Mouse (Mus musculus): ENCODE measurements around the gene Acvr1.

Acvr1 gene

DNA sequence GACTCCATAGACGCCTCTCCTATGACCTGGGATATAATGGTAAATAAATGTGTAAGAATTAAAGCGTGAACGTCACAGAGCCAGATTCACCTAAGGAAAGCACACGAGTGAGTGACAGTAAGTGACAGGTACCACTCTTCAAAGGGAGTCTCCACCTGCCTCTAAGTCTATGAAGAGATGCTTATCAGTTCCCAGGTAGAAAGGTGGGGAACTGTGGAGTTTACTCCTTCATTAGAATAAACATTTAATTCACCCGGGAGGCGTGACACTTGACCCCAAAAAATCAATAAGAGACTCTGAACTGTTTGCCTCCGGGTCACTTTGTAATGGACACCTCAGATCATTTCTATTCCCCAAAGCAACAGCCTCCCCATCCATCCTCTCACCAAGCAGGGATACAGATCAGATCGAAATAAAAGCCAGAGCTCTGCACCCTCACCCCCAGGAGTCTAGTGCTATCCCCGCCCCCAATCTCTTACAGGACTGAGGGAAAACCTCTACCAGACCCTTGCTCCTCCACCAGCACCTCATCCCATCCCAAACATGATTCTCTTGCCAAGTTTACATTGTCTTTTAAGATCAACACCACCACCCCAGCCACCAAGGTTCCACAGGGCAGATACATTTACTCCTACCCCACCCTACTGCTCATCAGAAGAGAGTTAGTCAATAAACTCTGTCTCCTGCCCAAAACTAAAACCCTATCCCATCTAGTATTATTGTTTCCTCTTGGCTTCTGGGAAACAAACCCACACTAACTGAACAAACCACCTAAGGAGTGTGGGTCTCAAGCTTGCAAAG lies 9.7 kb downstream of the Acvr1 start:
- 85% methylated on average over 9 of the region's 9 CpGs for WGBS

DNA sequence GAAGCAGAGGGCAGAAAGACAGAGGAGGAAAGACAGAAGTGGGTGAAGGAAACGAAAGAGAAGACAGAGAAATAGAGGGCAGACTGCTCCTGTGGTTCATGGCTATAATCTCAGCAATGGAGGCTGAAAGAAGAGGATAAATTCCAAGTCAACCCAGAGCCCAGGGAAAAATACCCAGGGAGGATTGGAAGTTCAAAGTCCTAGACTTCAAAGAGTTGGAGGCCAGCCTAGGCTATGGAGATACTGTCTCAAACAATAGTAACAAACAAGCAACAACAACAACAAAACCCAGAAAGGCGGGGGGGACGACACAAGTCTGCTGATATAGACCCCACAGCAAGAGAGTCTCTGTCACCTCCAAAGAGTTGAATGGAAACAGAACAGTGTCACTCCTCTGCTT lies 14.7 kb downstream of the Acvr1 start:
- 59% methylated on average over 3 of the region's 3 CpGs for WGBS

DNA sequence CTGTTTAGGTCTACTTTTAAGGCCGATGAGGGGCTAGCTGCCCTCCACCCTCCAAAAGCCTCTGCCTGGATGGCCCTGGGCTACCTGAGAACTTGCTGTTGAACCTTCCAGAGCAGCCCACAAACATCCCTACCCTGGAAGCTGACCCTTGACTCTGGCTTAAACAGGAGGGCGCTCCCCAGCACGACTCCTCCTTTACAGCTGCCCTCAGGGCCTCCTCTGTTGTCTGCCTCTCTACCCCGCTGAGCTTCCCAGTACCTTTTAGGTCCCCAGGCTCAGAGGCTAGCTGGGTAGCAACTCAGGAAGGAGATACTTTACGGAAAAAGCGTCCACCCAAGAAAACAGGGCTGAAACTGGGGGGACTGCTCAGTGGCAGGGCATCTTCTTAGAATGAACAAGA lies 15.1 kb downstream of the Acvr1 start:
- WGBS, result 73% methylated on average over 6 of the region's 6 CpGs

DNA sequence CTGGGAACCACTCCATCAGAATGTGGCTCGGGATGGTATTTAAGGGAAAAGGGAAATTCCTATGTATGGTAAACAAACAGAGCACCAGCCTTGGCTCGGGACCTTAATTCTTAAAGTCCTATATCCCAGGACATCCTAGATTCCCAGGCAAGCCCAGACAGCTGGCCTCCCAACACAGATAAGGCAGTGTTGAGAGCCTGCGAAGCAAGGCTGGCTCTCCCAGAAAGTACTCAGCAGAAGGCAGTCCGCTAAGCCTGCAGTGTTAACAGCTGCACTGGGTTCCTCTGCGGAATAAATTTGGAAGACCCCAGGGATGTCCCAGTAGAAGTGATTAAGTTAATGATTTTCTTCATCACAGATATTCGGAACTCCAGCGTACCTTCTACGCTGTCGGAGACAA lies 16.5 kb downstream of the Acvr1 start:
- 61% methylated on average over 9 of the region's 9 CpGs for WGBS

DNA sequence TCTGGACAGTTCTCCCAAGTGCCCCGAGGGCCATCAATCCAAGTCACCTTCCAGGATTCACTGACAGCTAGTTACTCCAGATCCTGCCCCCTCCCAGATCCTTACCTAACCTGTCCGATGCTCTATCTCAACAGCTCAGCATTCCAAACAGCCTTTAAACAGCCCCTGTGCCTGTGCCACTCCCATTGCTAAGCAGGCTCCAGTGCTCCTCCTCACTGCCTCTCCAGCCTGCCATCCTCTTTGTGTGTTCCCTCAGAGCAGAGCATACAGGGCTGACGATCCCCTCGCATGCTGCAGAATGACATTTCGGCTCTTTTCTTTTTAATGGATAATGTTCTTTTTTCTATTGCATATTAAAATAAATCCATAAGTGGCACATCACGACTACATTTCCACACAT lies 17.0 kb downstream of the Acvr1 start:
- 52% methylated on average over 6 of the region's 6 CpGs for WGBS

DNA sequence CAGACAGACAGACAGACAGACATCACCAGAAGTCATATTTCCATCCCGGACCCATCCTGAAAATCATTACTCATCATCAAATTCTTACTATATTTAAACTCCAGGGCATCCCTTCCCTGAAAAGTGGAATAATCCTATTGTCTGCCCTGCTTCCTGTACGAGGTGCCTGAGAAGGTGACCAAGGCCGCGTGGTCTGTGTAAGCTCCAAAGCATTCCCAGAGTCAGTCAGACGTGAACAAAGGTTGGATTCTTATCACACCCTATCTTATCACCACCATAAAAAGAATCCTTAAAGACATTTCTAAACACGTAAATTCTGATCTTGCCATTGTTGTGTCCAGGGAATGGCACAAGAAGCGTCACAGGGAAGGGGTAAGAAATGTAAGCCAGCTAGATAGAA lies 18.0 kb downstream of the Acvr1 start:
- WGBS, result 79% methylated on average over 7 of the region's 7 CpGs

DNA sequence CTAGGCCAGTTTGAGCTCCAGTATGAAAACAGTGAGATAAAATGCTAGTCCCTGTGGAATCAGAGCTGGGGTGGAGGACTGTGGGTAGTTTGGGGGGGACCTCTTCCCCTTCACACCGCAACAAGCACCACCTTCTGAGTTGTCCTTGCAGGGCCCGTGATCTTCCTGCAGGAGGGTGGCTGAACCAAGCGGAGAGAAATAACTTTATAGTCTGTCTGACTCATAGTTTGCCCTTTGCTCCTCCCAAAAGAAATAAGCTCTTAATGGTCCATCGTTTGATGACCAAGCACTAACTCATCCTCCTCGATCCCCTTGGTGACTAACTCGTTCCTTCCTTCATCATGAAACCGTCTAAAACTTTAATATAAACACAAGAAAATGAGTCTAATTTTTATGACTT lies 20.7 kb downstream of the Acvr1 start:
- 81% methylated on average over 7 of the region's 7 CpGs for WGBS

DNA sequence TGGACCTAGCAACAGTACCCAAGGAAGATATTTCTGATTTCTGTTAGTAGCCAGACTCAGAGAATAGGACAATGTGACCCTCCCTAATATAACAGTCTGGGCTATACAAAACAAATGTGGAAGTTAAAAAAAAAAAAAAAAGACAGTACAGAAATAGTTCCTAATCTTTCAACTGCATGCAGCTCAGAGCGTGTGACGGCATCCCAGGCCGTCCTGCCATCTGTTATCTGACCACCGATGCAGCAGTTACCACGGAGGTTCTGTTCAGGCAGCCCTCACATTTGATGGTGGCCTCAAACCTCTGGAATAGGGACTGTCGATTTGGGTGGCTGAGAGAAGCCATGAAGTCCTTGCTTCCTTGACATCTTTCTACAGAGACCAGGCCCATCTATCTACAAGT lies 22.6 kb downstream of the Acvr1 start:
- 76% methylated on average over 6 of the region's 6 CpGs for WGBS

DNA sequence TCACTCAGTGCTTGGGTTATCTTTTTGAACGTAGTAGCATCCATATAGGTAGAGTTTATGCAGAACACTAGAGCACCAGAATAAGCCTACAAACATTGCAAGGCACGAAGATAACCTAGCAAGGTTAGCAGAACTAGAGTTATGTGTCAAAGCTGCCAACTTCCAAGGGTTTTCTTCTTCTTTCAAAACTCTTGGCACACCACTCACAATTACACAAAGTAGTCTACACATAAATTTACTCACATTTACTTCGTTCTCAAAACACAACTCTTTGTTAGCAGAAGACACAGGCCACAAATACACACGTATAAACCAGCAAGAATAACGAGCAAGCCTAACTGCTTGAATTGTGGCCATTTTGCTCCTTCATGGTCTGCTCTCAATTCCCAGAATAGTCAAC lies 23.7 kb downstream of the Acvr1 start:
- 71% methylated on average over 5 of the region's 5 CpGs for WGBS

DNA sequence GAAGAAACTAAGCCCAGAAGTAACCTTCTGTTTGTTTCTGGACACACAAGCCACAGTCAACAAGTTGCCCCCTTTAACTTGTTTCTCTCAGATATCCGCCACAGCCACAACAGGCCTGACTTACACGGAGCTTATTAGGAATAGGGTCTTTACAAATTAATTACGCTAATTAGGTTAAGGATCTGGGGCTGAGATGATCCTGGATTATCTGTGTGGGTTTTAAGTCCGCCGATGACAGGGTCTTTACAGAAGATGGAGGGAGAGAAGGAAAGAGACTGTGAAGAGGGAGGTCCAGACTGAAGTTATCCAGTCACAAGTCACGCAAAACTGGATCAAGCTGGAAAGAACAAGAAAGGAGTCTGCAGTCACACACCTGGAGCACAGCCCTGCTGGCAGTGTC lies 28.8 kb downstream of the Acvr1 start:
- WGBS, result 82% methylated on average over 6 of the region's 6 CpGs

DNA sequence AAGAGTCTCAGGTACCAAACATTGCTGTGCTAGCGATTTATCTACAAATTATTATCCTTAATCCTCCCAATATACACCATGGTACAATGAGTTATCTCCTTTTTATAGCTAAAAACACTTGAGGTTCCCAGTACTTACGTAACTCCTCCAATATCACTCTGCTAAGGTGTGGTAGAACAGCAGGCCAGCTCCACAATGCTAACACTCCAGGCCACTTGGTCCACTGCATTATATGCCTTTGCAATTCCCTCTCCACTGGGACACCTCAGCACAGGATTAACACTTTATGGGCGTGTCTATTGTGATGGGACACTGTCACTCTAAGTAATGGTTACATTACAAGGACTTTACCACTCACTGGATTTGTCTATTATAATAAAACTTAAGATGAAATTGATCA lies 30.2 kb downstream of the Acvr1 start:
- 93% methylated on average over 3 of the region's 3 CpGs for WGBS

DNA sequence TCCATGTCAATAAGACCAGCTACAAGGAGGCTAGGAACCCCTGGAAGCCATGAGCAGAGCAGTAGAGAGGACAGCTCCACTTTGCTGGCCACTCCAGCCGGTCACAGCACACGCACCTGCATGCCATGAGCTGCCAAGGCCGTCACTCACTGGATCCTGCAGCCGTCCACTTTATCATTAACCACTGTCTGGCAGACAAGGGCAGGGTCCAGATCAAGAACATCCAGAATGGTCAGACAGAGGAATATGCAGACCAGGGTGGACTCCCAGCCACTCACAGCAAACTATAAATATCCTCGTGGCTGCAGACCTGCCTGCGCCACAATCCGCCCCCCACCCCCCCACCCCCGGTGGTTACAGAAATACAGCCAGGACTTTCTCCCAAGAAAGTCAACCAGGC lies 31.7 kb downstream of the Acvr1 start:
- 66% methylated on average over 8 of the region's 8 CpGs for WGBS

DNA sequence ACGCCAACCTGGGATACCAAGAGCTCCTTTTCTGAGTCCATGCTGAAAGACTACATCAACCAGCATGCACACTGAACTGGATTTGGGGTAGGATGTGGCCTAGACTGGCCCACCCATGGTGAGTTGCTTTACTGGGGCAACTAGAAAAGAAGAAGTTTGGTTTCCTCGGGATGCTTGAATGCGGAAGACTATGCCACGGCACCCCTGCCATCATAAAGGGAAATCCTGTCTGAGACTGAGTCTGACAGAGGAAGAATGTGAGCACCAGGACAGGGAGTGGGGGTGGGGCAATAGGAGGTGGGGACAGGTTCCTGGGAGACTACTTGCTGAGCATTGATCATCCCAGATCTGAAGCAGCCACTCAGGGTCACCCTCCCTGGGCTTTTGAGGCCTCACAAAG lies 32.6 kb downstream of the Acvr1 start:
- WGBS, result 67% methylated on average over 4 of the region's 4 CpGs

DNA sequence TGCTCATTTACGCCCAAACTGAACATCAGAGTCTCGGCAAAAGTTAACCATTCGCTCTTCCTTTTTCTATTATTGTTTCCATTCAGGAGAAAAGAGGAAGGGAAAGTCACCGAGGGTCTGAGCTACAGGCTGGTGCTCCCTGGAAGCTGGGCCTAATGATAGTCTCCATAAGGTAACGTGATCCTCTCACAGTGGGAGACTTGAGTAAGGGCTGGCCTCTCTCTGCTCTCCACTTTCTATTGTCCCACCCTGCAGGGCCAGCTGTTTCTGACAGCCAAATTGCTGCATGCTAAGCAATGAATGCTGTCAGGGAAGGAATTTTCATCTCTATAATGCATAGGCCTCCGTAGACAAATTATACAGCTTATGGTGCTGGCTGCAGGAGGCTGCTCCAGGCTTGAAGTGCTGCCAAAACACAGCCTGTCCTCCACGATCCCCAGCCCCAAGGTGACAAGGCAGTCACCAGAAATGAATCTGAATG lies 33.4 kb downstream of the Acvr1 start:
- 39% methylated on average over 7 of the region's 7 CpGs for WGBS

DNA sequence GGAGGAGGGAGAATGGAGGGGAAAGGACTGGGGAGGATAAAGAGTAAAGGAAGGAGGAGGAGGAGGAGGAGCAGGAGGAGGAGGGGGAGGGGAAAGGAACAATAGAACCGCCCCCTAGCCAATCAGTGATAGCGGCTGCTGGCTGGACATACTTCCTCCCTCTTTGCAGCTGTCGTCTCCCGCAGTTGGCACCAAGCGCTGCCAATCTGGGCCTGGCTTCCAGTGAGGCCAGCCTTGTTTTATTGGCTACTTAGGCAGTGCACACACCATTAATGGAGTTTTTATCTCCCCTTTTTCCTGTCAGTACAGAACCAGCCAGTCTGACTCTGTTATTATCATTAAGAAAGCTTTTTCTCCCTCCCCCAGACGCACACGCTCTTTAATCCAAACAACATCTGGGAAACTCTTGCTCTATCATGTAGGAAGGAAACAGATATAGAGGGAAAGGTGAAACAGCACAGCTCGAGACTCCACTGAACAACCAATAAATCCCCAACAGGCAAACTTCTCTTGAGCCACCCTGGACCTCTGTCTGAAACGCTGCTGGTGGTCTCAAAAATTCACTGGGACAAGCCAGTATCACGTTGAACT lies 34.6 kb downstream of the Acvr1 start:
- WGBS, result 27% methylated on average over 10 of the region's 10 CpGs

DNA sequence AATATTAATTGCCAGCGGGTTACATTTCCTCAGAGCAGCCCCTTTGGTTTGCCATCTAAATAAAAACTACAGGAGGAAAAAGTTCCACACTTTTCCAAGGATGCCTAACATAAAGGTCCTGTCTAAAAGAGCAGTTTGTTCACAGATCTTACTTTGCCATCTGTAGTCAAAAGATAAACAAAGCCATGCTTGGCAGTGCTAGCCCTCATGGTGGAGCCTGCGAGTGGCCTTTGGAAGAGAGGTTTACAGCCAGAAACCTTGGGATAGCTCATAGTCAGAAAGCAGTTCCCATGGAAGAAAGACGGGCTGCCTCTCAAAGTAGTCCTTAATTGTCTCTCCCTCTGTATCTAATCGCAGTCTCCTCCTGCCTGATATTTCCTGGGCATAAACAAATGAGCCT lies 36.4 kb downstream of the Acvr1 start:
- WGBS, result 57% methylated on average over 4 of the region's 4 CpGs

DNA sequence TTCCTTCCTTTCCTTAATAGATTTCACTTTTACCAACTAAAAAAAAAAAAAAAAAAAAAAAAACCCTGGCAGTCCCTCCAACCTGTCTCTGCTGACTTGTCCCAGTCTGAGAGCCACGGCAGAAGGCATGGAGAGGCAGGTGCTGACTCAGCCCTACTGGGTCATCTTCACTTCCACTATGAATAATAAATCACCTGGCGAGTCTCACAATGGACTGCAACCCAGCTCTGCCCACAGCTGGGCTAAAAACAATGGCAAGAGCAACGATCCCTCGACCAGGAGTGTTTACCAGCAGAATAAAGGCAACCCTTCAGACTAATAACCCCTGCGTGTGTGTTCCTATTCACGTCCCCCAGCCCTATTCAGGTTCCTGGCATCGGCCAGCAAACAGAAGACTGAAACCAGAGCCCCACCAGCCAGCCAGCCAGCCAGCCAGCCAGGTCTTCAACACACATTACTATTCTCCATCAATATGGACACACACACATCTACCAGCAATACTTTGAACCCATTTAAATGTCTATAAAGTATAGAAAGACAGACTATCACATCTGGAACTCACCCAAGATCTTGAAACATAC lies 37.0 kb downstream of the Acvr1 start:
- WGBS, result 52% methylated on average over 7 of the region's 7 CpGs

DNA sequence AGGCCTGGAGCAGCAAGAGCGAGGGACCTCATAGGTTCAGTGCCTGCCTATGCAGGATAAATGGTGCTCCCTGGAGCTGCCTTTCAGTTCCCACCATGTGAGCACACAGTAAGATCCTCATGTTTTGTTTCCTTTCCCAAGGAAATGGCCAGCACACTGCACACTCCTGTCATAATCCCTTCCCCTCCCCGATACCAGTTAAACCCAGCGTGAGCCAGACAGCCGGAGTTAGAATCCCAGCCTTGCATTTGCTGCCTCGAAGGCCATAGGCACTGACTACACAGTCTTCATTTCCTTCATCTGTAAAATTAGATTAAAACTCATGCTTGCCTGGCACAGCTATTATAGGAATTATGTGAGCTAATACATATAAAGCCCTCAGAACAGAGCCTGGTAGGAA lies 37.6 kb downstream of the Acvr1 start:
- 81% methylated on average over 5 of the region's 5 CpGs for WGBS

DNA sequence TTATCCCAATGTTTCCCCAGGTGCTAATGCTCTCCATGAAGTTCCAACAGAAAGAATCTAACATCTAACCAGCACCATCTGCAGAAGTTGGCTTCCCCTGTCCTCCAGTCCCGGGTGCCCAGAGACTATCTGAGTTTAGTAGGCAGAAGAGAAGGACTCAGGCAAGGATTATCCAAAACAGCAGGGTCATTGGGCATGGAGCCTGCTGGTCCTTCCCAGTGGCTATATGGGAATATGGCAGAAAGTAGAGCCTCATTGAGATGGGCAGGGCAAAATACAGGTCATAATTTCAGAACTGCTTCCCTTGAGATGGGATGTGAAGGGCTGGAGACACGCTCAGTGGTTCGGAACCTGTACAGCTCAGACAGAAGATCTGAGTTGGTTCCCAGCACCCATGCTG lies 39.2 kb downstream of the Acvr1 start:
- WGBS, result 74% methylated on average over 3 of the region's 3 CpGs

DNA sequence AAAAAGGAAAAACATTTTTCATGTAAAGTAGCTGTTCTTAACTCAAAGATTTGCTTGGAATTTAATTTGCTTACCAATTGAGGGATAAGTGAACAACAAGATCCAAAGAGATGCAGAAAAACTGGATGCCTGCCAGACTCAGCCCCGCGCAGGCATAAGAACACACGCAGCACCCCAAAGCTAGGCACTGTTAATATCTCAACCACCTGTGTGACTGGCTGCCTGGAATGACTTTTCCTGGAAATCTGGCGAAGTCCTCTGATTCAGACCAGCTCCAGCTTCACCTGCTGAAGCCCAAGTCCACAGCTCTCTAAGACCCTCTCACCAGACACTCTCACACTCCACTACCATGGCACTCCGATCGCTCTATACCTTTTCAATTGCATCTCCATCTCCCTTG lies 42.6 kb downstream of the Acvr1 start:
- 54% methylated on average over 6 of the region's 6 CpGs for WGBS

DNA sequence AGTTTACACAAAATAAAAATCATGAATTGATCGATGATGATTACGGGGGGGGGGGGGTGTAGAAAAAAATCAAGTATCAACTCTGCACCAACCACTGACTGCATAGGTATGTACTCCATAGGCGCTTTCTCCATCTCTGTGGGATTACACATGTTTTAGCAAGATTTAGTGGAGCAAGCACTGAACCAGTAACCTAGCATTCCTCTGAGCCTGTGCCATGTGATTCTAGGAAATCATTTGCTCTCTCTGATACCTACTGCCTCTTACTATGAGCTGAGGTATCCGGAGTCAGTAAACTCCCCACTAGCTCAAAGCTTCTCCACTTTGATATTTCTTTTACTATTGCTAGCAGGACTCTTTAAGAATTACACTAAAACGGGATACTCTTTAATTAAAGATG lies 43.1 kb downstream of the Acvr1 start:
- WGBS, result 71% methylated on average over 5 of the region's 5 CpGs

DNA sequence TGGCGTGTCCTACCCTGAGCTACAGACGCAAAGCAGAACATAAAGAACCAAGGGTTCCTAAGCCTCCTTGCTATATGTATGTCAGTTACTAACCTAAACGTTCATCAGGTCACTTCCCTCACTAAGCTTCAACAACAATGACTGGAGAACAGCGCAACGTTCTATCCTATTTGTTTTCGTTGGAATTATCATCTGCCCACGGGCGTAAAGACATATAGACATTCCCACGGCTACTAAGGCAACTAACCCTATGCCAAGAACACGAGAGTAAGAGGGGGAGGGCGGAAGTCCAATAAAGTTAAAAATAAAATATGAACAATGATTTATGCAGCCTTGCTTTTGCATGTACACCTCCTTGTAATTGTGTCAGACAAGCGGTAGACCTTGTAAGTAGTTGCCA lies 43.9 kb downstream of the Acvr1 start:
- WGBS, result 68% methylated on average over 12 of the region's 12 CpGs

DNA sequence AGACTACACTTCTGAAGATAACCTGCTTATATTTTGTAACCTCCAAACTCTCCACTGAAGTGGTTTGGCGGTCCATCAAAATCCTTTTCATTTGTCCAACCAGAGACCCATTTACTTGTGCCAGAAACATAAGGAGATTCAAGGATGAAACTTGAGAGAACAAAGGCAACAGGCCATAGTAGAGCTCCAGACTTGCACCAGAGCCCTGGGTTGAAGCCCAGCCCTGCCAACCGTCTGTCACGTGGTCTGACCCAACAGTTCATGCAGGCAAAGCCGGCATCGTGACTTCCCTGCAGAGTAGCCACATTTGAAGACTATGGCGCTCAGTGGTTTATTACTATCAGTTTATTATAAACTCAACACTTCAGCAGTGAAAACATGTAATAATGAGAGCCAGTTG lies 45.3 kb downstream of the Acvr1 start:
- WGBS, result 67% methylated on average over 6 of the region's 6 CpGs

Data from cerebral cortex, adult 2 months (tissue).